Comparison of ENCODE assay signal across 7 mouse cellular contexts in the genomic region with DNA sequence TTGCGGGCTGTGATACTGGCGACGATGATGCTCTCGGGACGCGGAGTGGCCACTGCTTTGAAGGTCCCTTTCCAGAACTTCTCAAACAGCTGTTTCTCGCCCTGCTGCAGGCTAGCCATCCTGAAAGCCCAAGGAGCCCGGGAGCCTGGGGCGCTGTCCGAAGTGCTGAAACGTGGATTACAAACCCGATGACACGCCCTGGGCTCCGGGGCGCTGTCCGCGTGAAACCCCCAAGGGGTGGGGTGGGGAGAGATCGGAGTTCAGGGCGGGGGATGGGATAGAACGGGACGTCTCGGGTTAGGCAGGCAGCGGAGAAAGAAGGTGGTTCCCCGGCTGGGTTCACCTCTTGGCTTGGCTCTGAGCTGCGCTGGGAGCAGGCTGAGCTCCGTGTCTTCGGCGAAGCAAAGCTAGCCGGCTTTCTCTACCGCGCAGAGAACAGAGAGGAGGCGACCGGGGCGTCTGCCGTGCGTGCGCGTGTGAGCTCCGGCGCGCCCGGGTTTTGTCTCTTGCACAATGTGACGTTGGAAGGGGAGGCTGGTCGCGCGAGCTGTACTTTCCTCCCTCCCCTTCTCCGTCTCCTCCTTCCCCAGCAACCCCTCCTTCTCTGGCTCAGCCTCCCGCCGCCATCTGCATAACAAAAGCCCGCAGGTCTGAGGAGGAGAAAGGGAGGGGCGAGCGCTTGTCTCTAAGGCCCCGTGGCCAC. TPM values are rescaled to one million over a fixed set of nuclear protein-coding genes. Genes with fewer than 3 reads are reported as not detected.
A peak's percentile ranks its signal among the peaks of the same experiment; 100 is the strongest.
DNase-seq lines count a peak whose midpoint lies in the region; ATAC-seq and TF ChIP-seq lines count a peak whose summit lies in the region.

TSS of gene Srrm4 (minus strand) at position 472 of the 703 bp plus-strand sequence.

- DNase-seq in adrenal gland, postnatal 25 days = peak; percentile 81
- DNase-seq in kidney, adult 9 months = peak; percentile 54
- DNase-seq in left cerebral cortex, postnatal 4 days = peak; percentile 93
- peak; percentile 48 for DNase-seq in stomach, postnatal 0 days (ENCODE audit: low spot score)

- H3K4me2 ChIP-seq in midbrain, embryonic 15.5 days = peak within 1 kb of the TSS; percentile 91
- H3K4me2 ChIP-seq in stomach, postnatal 0 days (replicated peaks; ENCODE audit: low read depth) = peak within 1 kb of the TSS; percentile 35; the same call in 1 of the 2 replicates

- intact Hi-C loops in left cerebral cortex, postnatal 4 days (cut with DNase I) = loop anchor here (5.0 to 10.0 kb wide), 2 partner anchors 359 to 467 kb away; no protein-coding TSS in a partner anchor

- H3K27ac ChIP-seq in midbrain, embryonic 15.5 days = peak within 1 kb of the TSS; percentile 95
- H3K27ac ChIP-seq in stomach, postnatal 0 days (replicated peaks) = no peak within 1 kb of the TSS

- no peak for TF ChIP-seq EP300 in stomach, postnatal 0 days (optimal IDR thresholded peaks at IDR 0.05)

- H3K9ac ChIP-seq in midbrain, embryonic 15.5 days = peak within 1 kb of the TSS; percentile 79
- H3K9ac ChIP-seq in stomach, postnatal 0 days (ENCODE audit: low read length) = no peak within 1 kb of the TSS

- H3K4me1 ChIP-seq in midbrain, embryonic 15.5 days = peaks cover 34% of the 10 kb centered on the region
- no peaks in the 10 kb centered on the region for H3K4me1 ChIP-seq in stomach, postnatal 0 days (replicated peaks; ENCODE audit: control insufficient read depth, insufficient read depth)

- no peaks in the 10 kb centered on the region for H3K9me3 ChIP-seq in midbrain, embryonic 15.5 days
- H3K9me3 ChIP-seq in stomach, postnatal 0 days (ENCODE audit: control insufficient read depth, low read length) = no peaks in the 10 kb centered on the region

- peak within 1 kb of the TSS; percentile 87 for H3K4me3 ChIP-seq in midbrain, embryonic 15.5 days
- H3K4me3 ChIP-seq in stomach, postnatal 0 days (ENCODE audit: low read depth, low read length) = 0 out of 2 replicates have a peak within 1 kb of the TSS, but pooled peaks have one; percentile 8

- no peaks in the 10 kb centered on the region for H3K27me3 ChIP-seq in midbrain, embryonic 15.5 days (replicated peaks)
- peaks cover 6% of the 10 kb centered on the region; the same call in 1 of the 2 replicates for H3K27me3 ChIP-seq in stomach, postnatal 0 days (ENCODE audit: control insufficient read depth, insufficient read depth, low read length)

- ATAC-seq in common myeloid progenitor, adult 5-6 weeks (replicated peaks; ENCODE audit: low read depth, poor library complexity, severe bottlenecking) = peak; percentile 47
- peak; percentile 50 for ATAC-seq in granulocyte monocyte progenitor cell, adult 5-6 weeks (replicated peaks; ENCODE audit: poor library complexity, severe bottlenecking)
- ATAC-seq in midbrain, embryonic 15.5 days (replicated peaks) = peak; percentile 90
- peak; percentile 51; the same call in 1 of the 2 replicates for ATAC-seq in stomach, postnatal 0 days (ENCODE audit: low FRiP score, low TSS enrichment)

- no peaks in the 10 kb centered on the region for H3K36me3 ChIP-seq in midbrain, embryonic 15.5 days (replicated peaks)
- no peaks in the 10 kb centered on the region for H3K36me3 ChIP-seq in stomach, postnatal 0 days (ENCODE audit: control insufficient read depth, insufficient read depth, low read length)

- no peak for TF ChIP-seq CTCF in stomach, postnatal 0 days (IDR thresholded peaks at IDR 0.05; ENCODE audit: low read depth)

- WGBS in midbrain, embryonic 15.5 days = 0% methylated on average over 53 of the region's 53 CpGs
- under 1% methylated on average over 51 of the region's 53 CpGs for WGBS in stomach, postnatal 0 days

RNA-seq across cellular contexts. Expression of gene Srrm4, which starts in this region (rescaled TPM):
- total RNA-seq in adrenal gland, postnatal 25 days (2021) = 1.3 and 2.2 TPM in 2 replicates
- total RNA-seq in common myeloid progenitor, adult 5-6 weeks (2017) = not detected in 2 replicates
- total RNA-seq in granulocyte monocyte progenitor cell, adult 5-6 weeks (2014; fragmentation: Nextera tagmentation) = not detected in 2 replicates
- total RNA-seq in granulocyte monocyte progenitor cell, adult 5-6 weeks (2017) = not detected in 2 replicates
- total RNA-seq in left cerebral cortex, postnatal 4 days (2021) = 10 to 100 TPM; 45.3 to 53.8 TPM
- 19.3 and 20.0 TPM in 2 replicates for polyA plus RNA-seq in midbrain, embryonic 15.5 days (2015; fragmentation: Nextera tagmentation; extraction: Ambion mirVana)
- polyA plus RNA-seq in stomach, postnatal 0 days (2015; fragmentation: Nextera tagmentation; extraction: Ambion mirVana) = 0.45 and 0.48 TPM in 2 replicates

Comparison
In these comparisons a context has a peak if more than half of its experiments do, and no peak if none do; other contexts are left out.
1. RNA of gene Srrm4 (total RNA-seq): 45.3 to 53.8 TPM in left cerebral cortex, postnatal 4 days; 1.3 to 2.2 TPM in adrenal gland, postnatal 25 days, not detected in common myeloid progenitor, adult 5-6 weeks and not detected in granulocyte monocyte progenitor cell, adult 5-6 weeks; every median in the first group is over 10 times any median in the second.
2. RNA of gene Srrm4 (polyA plus RNA-seq): 19.3 to 20.0 TPM in midbrain, embryonic 15.5 days; 0.45 to 0.48 TPM in stomach, postnatal 0 days; every median in the first group is over 10 times any median in the second.
3. Peak in ATAC-seq in common myeloid progenitor, adult 5-6 weeks; RNA of the gene not detected or under 1 TPM.
4. Peak in ATAC-seq in granulocyte monocyte progenitor cell, adult 5-6 weeks; RNA of the gene not detected or under 1 TPM.
5. Peak in DNase-seq, ATAC-seq, H3K4me3 ChIP-seq and H3K4me2 ChIP-seq in stomach, postnatal 0 days; RNA of the gene not detected or under 1 TPM.
6. Peak in every context shown above with its lines, with median percentiles within 50 percentile points of each other: DNase-seq and ATAC-seq.